Mouse (Mus musculus): ENCODE data around the gene Prss2.
"Not testable (repeated sequence)": the region's sequence is repeated elsewhere in the genome, so short reads cannot be mapped to it uniquely, and the experiment has no call there.

Gene Prss2

DNA sequence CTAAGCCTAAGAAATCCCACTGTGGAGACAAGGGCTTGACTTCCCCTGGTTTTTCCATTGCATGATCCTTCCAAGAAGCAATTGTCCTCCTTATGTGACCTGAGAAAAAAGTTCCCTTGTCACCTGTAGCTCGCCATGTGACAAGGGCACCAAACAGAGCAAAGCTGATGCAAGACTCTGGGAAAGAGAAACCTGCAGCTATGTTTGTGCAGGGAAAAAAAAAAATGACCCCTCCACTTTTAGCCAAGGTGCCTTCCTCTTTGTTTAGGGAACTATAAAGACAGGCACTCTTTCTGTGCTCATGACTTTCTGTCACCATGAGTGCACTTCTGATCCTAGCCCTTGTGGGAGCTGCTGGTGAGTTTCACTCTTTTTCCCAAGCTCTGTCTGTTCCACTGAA is at the start of gene Prss2:
Gene Prss2, plus strand, starts transcription at position 301 of the 400 bp plus-strand sequence.
- no peak for DNase-seq (ENCODE audit: low read depth, low spot score)

DNA sequence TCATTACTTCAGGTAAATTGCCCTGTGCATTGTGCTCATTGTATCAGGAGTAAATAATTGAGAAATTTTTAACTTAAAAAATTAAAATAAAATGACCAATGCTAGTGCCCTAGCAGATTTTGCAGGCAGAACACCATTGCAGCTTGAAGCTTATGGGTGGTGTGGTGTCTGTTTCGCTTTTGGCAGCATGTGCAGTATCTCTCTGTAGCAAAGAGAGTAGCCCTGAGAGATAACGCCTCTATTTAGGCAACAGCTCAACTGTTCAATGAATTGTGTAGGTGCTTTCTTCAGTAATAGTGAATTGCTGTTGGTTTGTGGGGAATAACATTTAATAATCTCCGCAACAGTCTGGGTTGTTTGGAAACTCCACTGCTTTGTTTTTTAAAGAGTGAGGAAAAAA is 22.2 kb upstream of the Prss2 start:
- no peak for DNase-seq (ENCODE audit: low read depth, low spot score)

DNA sequence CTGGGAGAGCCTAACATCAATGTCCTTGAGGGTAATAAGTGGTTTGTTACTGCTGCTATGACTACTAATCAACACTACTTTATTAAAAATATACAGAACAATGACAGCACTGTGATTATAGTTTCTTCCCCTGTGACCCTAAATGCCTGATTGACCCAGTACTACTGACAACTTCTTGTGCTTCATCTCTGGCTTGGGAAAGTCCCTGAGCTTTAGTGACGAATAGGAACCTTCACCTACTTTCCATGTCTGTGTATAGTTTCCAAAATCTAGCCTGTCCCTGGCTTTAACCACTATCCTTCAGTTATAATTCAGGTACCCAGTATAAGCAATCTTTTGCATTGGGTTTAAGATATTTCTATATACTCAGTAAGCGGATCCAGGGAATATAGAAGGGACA is 16.7 kb upstream of the Prss2 start:
- no peak for DNase-seq (ENCODE audit: low read depth, low spot score)

DNA sequence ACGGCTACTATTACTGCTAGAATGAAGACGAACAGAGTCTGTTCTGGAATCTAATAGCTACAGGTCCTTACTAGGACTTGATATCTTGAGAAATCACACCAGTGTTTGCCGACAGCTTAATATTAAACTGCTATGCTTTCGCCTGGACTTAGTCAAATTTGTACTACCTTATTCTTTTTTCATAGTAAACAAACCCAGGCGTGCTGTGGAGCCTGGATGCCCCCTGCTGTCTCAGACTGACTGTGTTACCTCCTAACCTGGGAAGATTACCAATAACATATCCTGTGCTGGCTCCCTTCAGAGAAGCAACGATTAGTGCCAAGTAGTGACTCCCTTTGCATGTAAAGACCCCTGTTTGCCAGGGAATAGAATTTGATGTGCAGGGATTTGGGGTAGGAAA is 16.3 kb upstream of the Prss2 start:
- DNase-seq (ENCODE audit: low read depth, low spot score), result no peak

DNA sequence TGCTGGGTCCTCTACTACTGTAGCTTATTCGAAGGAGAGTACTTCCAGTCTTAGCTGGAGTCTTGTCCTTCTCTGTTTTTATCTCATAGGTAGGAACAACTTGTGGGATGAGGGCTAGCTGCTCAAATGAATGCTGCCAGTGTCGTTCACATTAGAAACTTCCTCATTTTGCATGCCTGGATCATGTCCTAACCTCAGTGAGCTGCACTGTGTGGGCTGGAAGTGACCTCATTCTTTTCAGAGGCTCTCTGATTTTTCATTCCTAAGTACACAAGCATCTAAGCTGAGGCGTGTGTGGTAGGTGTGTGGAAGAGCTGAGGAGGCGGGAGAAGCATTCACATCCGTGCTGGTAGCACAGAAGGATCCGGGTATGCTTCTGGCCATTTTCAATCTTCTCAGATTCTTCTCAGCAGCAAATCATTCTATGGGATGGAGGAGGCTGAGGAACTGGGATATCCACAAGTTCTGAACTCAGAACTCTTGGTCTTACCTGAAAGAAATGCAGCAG is 3.5 kb upstream of the Prss2 start:
- no peak for DNase-seq (ENCODE audit: low read depth, low spot score)

DNA sequence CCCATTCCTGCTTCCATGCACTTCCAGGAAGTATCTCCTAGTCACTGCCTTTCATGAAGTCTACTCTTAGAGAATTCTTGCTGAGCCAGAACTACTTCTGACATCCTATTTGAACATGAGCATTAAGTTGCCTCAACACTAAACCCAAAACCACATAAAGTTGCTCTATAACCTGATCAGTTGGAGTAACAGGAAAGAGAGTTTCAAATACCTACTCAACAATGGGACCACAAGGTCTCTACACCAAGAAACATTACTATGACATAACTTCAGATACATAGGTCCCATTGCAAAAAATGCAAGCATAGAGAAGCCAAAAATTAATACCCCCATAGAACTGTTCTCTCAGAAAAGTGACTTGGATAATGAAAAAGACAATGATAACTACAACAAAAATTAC is 4.9 kb downstream of the Prss2 start:
- DNase-seq (ENCODE audit: low read depth, low spot score), result no peak

DNA sequence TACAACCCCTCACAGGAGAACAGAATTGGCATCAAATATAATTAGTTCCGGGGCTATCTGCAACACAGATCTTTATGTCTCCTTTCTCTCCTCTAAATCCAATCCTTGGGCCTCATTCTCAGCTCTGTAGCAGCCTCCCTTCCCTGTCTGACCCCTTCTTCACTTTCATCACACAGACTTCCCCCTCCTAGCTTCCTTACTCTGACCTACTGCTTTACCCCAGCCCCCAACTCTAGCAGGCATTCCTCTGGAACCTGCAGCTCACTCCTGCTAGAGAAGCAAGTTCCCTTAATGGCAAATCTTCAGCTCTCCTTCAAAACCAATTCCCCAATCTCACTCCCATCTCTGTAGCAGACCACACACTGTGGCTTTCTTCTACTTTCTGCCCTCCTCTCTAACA is 5.8 kb downstream of the Prss2 start:
- DNase-seq (ENCODE audit: low read depth, low spot score), result no peak

DNA sequence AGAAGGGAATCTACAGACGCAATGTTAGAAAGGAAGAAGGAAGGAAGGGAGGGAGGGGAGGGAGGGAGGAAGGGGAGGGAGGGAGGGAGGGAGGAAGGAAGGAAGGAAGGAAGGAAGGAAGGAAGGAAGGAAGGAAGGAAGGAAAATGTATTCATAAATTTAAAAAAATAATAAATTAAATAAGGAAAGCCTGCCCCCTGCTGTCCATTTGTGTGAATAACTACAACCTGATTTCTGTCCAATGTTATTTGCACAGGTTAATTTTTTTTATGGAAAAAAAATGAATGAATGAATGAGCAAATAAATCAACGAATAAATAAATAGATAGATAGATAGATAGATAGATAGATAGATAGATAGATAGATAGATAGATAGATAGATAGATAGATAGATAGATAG is 8.4 kb downstream of the Prss2 start:
- not testable (repeated sequence) for DNase-seq (ENCODE audit: low read depth, low spot score)

DNA sequence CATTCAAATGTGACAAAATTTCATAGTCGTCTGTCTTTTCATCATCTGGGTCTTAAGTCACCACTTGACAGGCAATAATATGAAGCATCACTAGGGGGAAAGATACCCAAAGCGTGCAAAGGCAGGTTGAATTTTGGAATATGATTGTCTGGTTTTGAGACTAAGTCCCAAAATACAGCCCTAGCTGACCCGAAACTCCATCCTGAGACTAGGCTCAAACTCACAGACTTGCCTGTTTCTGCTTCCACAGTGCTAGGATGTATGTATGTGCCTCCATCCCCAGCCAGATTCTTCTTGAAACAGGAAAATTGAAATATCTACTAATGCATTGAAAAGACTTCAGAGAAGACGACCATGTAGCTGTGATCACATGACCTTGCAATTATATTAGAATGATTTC is 10.6 kb downstream of the Prss2 start:
- DNase-seq (ENCODE audit: low read depth, low spot score), result no peak

DNA sequence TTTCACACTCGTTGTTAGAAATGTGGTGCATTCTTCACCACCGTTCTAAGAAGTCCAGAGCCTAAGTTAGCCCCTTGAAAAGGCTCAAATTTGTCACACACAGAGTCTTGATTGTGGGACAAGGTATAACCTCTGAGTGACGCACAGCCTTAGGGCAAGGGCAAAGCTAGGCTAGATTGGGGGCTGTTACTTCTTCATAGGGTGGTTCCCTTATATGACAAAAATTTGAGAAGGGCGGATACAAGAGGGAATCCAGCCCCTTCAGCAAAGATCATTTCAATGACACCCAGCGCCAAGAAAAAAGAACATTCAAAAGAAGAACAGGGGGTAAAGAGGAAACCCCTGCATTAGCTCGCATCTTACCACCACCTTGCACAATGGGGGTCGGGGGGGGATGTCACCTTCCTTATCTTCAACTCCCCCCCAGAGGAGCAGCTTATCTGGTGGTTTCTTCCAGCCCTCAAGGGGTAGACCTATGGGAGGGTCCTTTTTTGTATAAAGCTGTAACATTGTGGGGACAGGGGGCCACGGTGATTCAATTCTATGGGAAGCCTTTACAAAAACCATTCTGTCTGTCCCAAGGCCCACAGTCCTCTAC is 11.2 kb downstream of the Prss2 start:
- no peak for DNase-seq (ENCODE audit: low read depth, low spot score)

DNA sequence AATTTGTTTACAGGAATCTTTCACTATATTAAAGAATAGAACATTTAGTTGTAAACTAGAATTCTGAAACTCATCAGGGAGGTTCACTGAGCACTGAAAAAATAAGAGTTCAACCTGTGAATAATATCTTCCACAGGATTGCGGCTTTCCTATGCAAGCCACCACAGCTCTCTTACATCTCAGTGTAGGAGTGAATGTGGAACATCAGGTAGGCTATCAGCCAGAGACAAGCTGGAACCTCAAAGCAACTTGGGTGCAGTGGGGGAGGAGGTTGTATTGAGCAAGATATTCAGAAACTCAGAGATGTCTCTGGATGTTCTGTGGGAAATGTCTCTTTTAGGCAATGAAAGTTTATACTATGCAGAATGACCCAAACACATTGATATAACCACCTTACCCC is 15.8 kb downstream of the Prss2 start:
- no peak for DNase-seq (ENCODE audit: low read depth, low spot score)

DNA sequence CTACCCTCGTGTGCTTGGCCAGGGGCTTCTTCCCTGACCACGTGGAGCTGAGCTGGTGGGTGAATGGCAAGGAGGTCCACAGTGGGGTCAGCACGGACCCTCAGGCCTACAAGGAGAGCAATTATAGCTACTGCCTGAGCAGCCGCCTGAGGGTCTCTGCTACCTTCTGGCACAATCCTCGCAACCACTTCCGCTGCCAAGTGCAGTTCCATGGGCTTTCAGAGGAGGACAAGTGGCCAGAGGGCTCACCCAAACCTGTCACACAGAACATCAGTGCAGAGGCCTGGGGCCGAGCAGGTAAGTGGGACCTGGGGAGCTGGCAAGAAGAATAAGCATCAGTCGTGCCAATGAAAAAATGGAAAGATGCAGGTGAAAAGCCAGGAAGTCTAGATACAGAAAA is 16.7 kb downstream of the Prss2 start:
- DNase-seq (ENCODE audit: low read depth, low spot score), result not testable (repeated sequence)

DNA sequence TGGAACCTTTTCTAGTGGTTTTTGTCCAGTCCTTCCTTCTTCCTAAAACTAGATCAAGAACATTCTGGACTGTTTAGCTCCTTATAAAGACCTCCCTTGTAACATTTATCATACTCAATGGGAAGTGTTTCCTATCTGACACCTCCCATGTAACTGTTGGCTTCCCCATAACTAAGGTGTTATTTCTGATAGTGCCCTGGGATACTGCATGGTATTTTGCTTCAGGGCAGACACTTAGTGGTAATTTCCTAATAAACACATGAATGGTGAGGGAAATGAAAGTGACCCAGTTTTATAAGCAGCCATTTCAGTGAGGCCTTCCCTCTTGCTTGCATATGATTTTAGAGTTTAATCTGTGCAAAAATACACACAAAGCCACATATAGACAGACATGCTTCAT is 19.2 kb downstream of the Prss2 start:
- no peak for DNase-seq (ENCODE audit: low read depth, low spot score)

DNA sequence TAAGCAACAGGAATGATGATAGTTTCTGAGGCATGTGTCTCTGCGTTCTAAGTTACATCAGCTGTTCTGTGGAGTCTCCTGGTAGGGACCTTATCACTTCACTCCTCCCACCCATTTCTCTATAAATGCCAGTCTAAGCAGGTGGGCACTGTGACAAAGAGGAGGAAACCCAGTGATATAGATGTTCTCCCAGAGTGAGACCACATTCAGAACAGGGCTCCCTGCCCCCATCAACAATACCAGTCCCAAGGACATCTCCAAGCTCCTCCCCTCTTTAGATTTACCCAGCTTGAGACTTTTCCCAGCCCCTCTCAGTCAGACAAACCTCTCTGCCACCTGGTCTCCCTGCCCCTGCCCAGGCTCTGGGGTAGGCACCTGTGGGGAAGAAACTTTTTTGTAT is 20.2 kb downstream of the Prss2 start:
- DNase-seq (ENCODE audit: low read depth, low spot score), result no peak

DNA sequence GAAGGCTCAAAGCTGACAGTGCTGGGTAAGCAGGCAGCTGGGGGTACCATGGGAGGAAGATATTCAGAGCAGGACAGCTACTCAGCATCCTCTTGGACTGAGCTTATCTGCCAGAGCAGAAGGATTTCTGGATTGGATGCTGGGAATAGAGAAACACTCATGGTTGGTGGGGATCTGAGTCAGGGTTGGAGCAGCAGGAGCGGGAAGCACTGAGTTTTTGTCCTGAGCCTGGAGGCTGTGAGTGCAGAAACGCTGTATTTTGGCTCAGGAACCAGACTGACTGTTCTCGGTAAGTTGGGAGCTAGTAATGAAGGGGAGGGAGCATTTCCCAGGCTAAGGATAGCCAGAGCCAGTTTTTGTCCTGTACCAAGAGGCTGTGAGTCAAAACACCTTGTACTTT is 21.4 kb downstream of the Prss2 start:
- DNase-seq (ENCODE audit: low read depth, low spot score), result no peak

DNA sequence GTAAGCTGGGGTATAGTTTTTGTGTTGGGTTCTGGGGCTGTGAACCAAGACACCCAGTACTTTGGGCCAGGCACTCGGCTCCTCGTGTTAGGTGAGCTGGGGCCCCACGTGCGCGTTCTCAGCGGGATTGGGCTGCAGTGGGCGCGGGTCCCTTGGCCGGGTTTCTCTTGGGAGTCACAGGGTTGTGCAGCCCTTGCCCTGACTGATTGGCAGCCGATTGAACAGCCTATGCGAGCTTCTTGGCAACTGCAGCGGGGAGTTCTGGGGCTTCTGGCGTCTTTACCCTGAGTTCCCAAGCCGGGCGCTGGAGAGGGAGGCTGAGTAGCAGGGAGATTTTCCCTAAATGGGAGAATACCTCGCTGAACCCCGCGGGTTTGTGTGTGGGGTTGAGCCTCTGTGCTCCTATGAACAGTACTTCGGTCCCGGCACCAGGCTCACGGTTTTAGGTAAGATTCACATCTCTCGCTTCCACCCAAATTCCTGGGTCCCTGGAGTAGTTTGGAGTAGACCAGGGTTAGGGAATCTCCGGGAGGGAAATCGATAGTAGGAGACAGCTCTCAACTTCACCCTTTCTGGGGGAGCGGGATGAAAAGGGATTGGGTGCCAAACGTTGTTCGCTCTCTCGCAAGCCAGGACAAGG is 21.9 kb downstream of the Prss2 start:
- no peak for DNase-seq (ENCODE audit: low read depth, low spot score)

DNA sequence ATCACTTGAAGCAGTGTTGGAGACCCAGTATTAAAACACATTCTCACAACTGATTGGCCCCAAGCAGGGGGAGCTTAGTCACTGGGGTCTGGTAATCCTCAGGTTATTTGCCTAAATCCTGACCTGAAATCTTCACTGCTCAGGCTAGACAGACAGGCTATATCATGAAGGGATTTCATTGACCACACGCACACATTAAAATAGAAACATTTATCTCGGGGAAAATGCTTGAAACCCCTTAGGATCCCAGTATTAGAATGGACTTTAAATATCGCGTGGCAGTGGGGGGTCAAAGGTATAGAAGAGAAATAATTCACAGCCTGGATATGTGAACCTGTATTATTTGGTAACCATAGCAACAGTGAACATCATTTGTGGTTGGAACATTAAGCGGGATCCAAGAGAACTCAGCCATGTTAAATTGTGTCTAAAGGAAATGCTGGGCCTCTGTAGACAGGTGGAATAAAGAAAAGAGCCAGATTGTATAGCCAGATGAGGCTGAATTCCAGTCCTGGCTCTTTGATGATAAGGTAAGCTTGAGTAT is 22.9 kb downstream of the Prss2 start:
- no peak for DNase-seq (ENCODE audit: low read depth, low spot score)

DNA sequence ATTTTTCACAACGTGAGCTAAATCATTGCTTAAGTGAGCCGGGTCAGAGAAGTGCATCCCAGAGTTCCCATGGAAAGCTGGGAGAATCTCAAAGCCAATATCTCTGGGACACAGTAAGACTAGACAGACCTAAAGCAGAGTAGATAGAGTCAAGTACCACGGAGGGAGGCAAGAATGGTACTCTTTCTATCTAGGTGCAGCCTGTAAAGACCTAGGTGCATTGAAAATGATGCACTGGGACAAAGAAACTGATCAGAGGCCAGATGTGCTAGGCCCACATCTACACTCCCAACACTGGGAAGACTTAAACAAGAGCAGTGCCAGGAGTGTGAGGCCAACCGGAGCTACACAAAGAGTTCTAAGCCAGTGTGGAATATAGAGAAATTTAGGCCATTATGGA is 23.7 kb downstream of the Prss2 start:
- no peak for DNase-seq (ENCODE audit: low read depth, low spot score)

DNA sequence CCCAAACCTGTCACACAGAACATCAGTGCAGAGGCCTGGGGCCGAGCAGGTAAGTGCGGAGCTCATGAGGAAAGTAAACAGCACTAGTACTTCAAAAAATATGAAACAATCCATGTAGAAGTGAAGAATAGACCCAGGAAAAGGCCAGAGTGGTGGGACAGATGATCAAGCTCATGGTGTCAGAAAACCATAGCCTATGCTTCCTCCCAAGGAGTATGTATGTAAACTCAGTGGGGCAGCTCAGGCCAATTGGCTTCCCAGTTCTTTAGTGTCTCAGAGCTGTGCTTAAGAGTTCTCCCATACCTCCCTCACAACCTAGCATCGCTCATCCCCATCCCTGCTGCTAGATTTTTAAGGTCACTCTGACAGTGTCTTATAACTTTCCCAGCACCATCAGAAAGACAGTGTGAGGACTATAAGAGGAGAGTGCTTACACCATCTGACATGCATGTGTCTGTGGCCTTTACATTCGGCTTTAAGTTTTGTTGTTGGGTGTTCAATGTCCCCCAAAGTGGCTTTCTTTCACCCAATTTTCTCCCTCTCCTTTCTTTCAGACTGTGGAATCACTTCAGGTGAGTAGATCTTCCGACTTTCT is 25.6 kb downstream of the Prss2 start:
- no peak for DNase-seq (ENCODE audit: low read depth, low spot score)

DNA sequence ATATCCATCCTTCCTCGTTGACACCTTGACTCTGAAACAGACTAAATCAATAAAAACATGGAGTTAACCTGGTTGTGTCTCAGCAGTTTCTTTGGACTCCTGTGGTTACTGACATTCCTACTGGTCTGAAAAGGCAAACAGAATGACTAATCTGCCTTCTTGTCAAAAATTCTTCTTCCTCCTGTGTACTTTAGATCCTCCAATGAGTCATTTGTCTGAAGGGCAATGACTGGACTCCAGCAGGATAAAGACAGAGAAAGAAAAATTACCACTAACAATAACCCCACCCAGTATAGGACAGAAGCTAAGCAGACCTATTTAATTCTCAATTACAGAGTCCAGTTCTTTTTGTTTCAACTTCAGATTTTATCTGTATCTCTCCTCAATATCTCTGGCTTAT is 26.7 kb downstream of the Prss2 start:
- no peak for DNase-seq (ENCODE audit: low read depth, low spot score)

DNA sequence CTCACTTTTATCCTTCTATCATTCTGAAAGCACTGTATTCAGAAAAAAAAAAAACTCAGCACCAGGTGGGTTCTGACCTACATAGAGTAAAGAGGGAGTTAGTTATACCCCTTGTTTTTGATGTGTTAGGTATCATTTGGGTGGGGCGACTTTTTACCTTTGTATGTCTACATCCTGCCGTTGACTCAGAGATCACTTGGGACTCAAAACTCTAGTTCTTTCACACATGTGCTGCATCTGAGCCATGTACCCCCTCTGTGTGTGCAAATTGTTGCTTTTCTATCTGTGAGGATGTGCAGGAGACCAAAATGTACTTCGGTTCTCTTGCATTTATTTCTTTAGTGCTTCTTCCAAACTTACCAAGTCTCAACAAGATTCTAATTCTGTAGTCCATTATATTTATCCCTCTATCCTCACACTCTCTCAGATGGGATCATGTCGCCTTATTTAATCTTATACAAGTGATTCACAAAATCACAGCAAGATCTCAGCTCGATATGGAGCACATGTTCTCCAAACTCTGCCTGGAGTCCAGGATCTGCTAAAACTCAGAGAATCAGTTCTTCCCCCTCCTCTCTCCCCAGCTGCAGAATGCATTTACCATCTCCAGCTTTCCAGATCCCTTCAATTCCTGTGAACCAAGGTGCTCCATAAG is 31.9 kb downstream of the Prss2 start:
- no peak for DNase-seq (ENCODE audit: low read depth, low spot score)

Data from retina, adult 2 months (tissue).